Mouse (Mus musculus) megakaryocyte, embryonic 14.5 days (primary cell): ENCODE measurements around the gene Lemd2.

Experiments used
- FLI1 ChIP-seq: IDR thresholded peaks from 2 replicates; pipeline ENCODE4 v1.6.1; 2012; ENCODE audit warnings: low read length, inconsistent platforms, mixed read lengths
- GATA1 ChIP-seq: IDR thresholded peaks from 3 replicates; pipeline ENCODE4 v1.6.1; 2012; ENCODE audit warnings: mixed read lengths, low read length, inconsistent platforms, borderline replicate concordance

- TF ChIP-seq GATA1 = no peak
- no peak for TF ChIP-seq FLI1
These were observed 43.6 kb upstream of the Lemd2 start for GRCm38 (mm10) chr17:27247680-27248386.
